Mouse (Mus musculus): ENCODE measurements around the gene Usp7.

DNA sequence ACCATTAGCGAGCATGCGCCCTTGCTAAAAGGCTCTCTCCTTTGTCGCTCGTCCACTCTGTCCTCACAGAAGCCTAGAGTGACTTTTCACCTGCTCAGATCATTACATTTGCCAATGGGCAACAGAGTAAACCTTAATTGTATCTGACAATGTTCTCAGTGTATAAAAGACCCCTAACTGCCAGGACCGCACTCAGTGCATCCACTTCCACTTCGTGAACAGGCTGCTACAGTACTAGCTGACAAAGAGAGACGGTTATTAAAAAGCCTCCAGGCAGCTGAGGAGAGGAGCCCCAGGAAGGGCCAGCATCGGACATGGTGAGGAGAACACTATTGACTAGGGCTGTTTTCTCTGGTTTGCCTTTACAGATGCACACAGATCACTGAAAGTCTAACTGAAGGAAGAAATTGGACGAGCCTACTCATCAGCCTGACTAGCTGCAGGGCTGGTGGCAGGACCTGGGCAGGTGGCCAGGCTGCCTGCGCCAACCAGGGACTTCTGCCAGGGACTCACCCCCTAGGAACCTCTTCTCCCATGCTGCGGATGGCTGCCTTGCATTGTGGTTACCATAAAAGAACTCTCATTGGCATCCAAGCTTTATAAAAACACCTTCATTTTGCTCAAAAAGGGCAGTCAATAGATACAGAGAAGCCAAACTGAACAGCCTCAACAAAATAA lies 102.0 kb downstream of the Usp7 start:
- no peak for TF ChIP-seq CTCF (IDR thresholded peaks at IDR 0.05; ENCODE audit: borderline replicate concordance, control insufficient read depth, extremely low read depth, insufficient read depth, low read length, poor library complexity)
- no peak for TF ChIP-seq POLR2A (IDR thresholded peaks at IDR 0.05; ENCODE audit: control insufficient read depth, extremely low read depth, insufficient read depth, low read length, poor library complexity)
